Mouse (Mus musculus): ENCODE measurements around the gene Kdm5a. TPM values are rescaled to one million over a fixed set of nuclear protein-coding genes. Genes with fewer than 3 reads are reported as not detected.

The Kdm5a gene
- polyA plus RNA-seq, 1 experiment from 2014 or later = 57.4 TPM

- Histone ChIP-seq H3K27ac (ENCODE audit: low read depth, low read length) (no peak overlapping the region), H3K9ac (ENCODE audit: low read depth, low read length) (no peak overlapping the region), H3K9me3 (ENCODE audit: control insufficient read depth, low read length) (no peaks in the 10 kb centered on the region), H3K27me3 (ENCODE audit: control insufficient read depth, insufficient read depth, low read length) (no peaks in the 10 kb centered on the region), H3K36me3 (ENCODE audit: control insufficient read depth, insufficient read depth, low read length) (no peaks in the 10 kb centered on the region), H3K4me2 (replicated peaks; ENCODE audit: low read depth, low read length) (no peak overlapping the region), H3K4me3 (ENCODE audit: low read depth, low read length) (no peak overlapping the region), H3K4me1 (replicated peaks; ENCODE audit: control insufficient read depth, insufficient read depth, low read length) (no peaks in the 10 kb centered on the region)
- ATAC-seq (ENCODE audit: low FRiP score) (no peak), DNase-seq (ENCODE audit: low spot score) (no peak)
- WGBS = 89% methylated on average over 5 of the region's 5 CpGs
Observed at GRCm38 (mm10) chr6:120453103-120453445, 89.2 kb downstream of the Kdm5a start.

DNA sequence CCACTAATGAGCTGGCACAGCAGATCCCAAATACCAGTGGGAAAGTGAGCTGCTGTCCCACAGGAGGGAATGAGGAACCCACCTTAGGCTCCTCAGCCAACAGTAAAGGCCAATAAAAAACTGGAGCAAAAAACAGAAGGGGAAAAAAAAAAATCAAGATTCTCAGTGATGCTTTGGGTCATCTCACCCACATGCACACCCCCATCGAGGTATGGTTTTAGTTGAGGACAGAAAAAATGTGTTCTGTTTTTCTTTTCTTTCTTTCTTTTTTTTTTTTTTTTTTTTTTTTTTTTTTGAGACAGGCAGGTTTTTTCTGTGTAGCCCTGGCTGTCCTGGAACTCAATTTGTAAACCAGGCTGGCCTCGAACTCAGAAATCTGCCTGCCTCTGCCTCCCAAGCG is 89.6 kb downstream of the Kdm5a start:
- Histone ChIP-seq H3K4me2 (replicated peaks; ENCODE audit: low read depth, low read length) (no peak overlapping the region), H3K27me3 (ENCODE audit: control insufficient read depth, insufficient read depth, low read length) (no peaks in the 10 kb centered on the region), H3K9me3 (ENCODE audit: control insufficient read depth, low read length) (no peaks in the 10 kb centered on the region), H3K4me1 (replicated peaks; ENCODE audit: control insufficient read depth, insufficient read depth, low read length) (no peaks in the 10 kb centered on the region), H3K36me3 (ENCODE audit: control insufficient read depth, insufficient read depth, low read length) (no peaks in the 10 kb centered on the region), H3K4me3 (ENCODE audit: low read depth, low read length) (no peak overlapping the region), H3K27ac (ENCODE audit: low read depth, low read length) (no peak overlapping the region), H3K9ac (ENCODE audit: low read depth, low read length) (no peak overlapping the region)
- 90% methylated on average over 3 of the region's 3 CpGs for WGBS
- ATAC-seq (ENCODE audit: low FRiP score) (no peak), DNase-seq (ENCODE audit: low spot score) (no peak)

GRCm38 (mm10) chr6:120454627-120455077 is 90.7 kb downstream of the Kdm5a start:
- 57% methylated on average over 11 of the region's 11 CpGs for WGBS

GRCm38 (mm10) chr6:120457074-120457473 is 93.2 kb downstream of the Kdm5a start:
- 67% methylated on average over 7 of the region's 7 CpGs for WGBS
- Histone ChIP-seq H3K36me3 (ENCODE audit: control insufficient read depth, insufficient read depth, low read length) (no peaks in the 10 kb centered on the region), H3K27ac (ENCODE audit: low read depth, low read length) (no peak overlapping the region), H3K9ac (ENCODE audit: low read depth, low read length) (no peak overlapping the region), H3K4me2 (replicated peaks; ENCODE audit: low read depth, low read length) (no peak overlapping the region), H3K27me3 (ENCODE audit: control insufficient read depth, insufficient read depth, low read length) (peaks cover 5% of the 10 kb centered on the region), H3K9me3 (ENCODE audit: control insufficient read depth, low read length) (no peaks in the 10 kb centered on the region), H3K4me3 (ENCODE audit: low read depth, low read length) (no peak overlapping the region), H3K4me1 (replicated peaks; ENCODE audit: control insufficient read depth, insufficient read depth, low read length) (no peaks in the 10 kb centered on the region)
- no peak for ATAC-seq (ENCODE audit: low FRiP score)
- no peak for DNase-seq (ENCODE audit: low spot score)

More at GRCm38 (mm10) chr6:120454627-120455077, 90.7 kb downstream of the Kdm5a start:
- no peak for ATAC-seq (ENCODE audit: low FRiP score)
- Histone ChIP-seq H3K4me3 (ENCODE audit: low read depth, low read length) (no peak overlapping the region), H3K9me3 (ENCODE audit: control insufficient read depth, low read length) (no peaks in the 10 kb centered on the region), H3K9ac (ENCODE audit: low read depth, low read length) (no peak overlapping the region), H3K4me1 (replicated peaks; ENCODE audit: control insufficient read depth, insufficient read depth, low read length) (no peaks in the 10 kb centered on the region), H3K27me3 (ENCODE audit: control insufficient read depth, insufficient read depth, low read length) (no peaks in the 10 kb centered on the region), H3K36me3 (ENCODE audit: control insufficient read depth, insufficient read depth, low read length) (no peaks in the 10 kb centered on the region), H3K4me2 (replicated peaks; ENCODE audit: low read depth, low read length) (no peak overlapping the region), H3K27ac (ENCODE audit: low read depth, low read length) (no peak overlapping the region)
- no peak for DNase-seq (ENCODE audit: low spot score)

DNA sequence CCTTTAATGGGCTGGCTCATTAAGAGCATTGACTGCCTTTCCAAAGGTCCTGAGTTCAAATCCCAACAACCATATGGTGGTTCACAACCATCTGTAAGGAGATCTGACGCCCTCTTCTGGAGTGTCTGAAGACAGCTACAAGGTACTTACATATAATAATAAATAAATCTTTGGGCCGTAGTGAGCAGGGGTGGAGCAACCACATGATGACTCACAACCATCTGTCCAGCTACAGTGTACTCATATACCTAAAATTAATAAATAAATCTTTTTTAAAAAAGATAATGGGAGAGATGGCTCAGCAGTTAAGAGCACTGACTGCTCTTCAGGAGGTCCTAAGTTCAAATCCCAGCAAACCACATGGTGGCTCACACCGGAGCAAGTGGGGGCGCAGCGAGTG is 93.8 kb downstream of the Kdm5a start:
- no peaks in the 10 kb centered on the region for H3K4me1 ChIP-seq (replicated peaks; ENCODE audit: control insufficient read depth, insufficient read depth, low read length)
- H3K36me3 ChIP-seq (ENCODE audit: control insufficient read depth, insufficient read depth, low read length) = no peaks in the 10 kb centered on the region
- ATAC-seq (ENCODE audit: low FRiP score) = no peak
- WGBS = 89% methylated on average over 5 of the region's 5 CpGs
- H3K4me2 ChIP-seq (replicated peaks; ENCODE audit: low read depth, low read length) = no peak overlapping the region
- peaks cover 8% of the 10 kb centered on the region for H3K27me3 ChIP-seq (ENCODE audit: control insufficient read depth, insufficient read depth, low read length)
- no peak for DNase-seq (ENCODE audit: low spot score)
- no peaks in the 10 kb centered on the region for H3K9me3 ChIP-seq (ENCODE audit: control insufficient read depth, low read length)
- H3K4me3 ChIP-seq (ENCODE audit: low read depth, low read length) = no peak overlapping the region
- no peak overlapping the region for H3K27ac ChIP-seq (ENCODE audit: low read depth, low read length)
- no peak overlapping the region for H3K9ac ChIP-seq (ENCODE audit: low read depth, low read length)

- DNase-seq (ENCODE audit: low spot score) (no peak), ATAC-seq (ENCODE audit: low FRiP score) (no peak)
- 69% methylated on average over 15 of the region's 15 CpGs for WGBS
- Histone ChIP-seq H3K9ac (ENCODE audit: low read depth, low read length) (no peak overlapping the region), H3K9me3 (ENCODE audit: control insufficient read depth, low read length) (no peaks in the 10 kb centered on the region), H3K4me2 (replicated peaks; ENCODE audit: low read depth, low read length) (no peak overlapping the region), H3K36me3 (ENCODE audit: control insufficient read depth, insufficient read depth, low read length) (no peaks in the 10 kb centered on the region), H3K4me1 (replicated peaks; ENCODE audit: control insufficient read depth, insufficient read depth, low read length) (no peaks in the 10 kb centered on the region), H3K4me3 (ENCODE audit: low read depth, low read length) (no peak overlapping the region), H3K27me3 (ENCODE audit: control insufficient read depth, insufficient read depth, low read length) (peaks cover 25% of the 10 kb centered on the region), H3K27ac (ENCODE audit: low read depth, low read length) (no peak overlapping the region)
Observed at GRCm38 (mm10) chr6:120461217-120461616, 97.3 kb downstream of the Kdm5a start.

DNA sequence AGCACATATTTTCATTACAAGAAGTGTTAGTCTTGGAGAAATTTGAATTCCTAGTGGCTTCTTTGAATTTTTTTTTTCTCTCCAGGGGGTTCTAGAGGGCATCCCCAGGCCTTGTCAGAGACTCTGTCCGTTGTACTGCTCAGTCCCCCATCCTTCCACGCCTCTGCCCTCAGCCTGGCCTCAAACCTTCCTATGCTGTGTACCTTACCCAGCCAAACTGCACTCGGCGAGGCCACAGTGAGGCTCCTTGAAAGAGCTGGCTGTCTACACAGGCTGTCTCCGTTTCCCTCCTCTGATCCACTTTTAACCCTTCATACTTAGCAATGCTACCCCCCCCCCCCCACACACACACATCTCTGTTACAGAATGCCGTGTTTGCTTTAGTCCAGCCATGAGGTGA is 98.3 kb downstream of the Kdm5a start:
- H3K4me1 ChIP-seq (replicated peaks; ENCODE audit: control insufficient read depth, insufficient read depth, low read length) = no peaks in the 10 kb centered on the region
- H3K27me3 ChIP-seq (ENCODE audit: control insufficient read depth, insufficient read depth, low read length) = peaks cover 25% of the 10 kb centered on the region
- DNase-seq (ENCODE audit: low spot score) (no peak), ATAC-seq (ENCODE audit: low FRiP score) (no peak)
- H3K9ac ChIP-seq (ENCODE audit: low read depth, low read length) = no peak overlapping the region
- H3K4me2 ChIP-seq (replicated peaks; ENCODE audit: low read depth, low read length) = no peak overlapping the region
- no peak overlapping the region for H3K4me3 ChIP-seq (ENCODE audit: low read depth, low read length)
- H3K9me3 ChIP-seq (ENCODE audit: control insufficient read depth, low read length) = no peaks in the 10 kb centered on the region
- 59% methylated on average over 6 of the region's 6 CpGs for WGBS
- H3K36me3 ChIP-seq (ENCODE audit: control insufficient read depth, insufficient read depth, low read length) = no peaks in the 10 kb centered on the region
- no peak overlapping the region for H3K27ac ChIP-seq (ENCODE audit: low read depth, low read length)

GRCm38 (mm10) chr6:120463086-120463871 is 99.4 kb downstream of the Kdm5a start, which contains the start of gene Il17ra:
Gene Il17ra, plus strand, starts transcription at chr6:120463247.
- H3K9me3 ChIP-seq (ENCODE audit: control insufficient read depth, low read length) = no peaks in the 10 kb centered on the region
- H3K36me3 ChIP-seq (ENCODE audit: control insufficient read depth, insufficient read depth, low read length) = no peaks in the 10 kb centered on the region
- DNase-seq (ENCODE audit: low spot score) (peak; percentile 76), ATAC-seq (ENCODE audit: low FRiP score) (peak; percentile 84)
- under 1% methylated on average over 80 of the region's 90 CpGs for WGBS
- peaks cover 25% of the 10 kb centered on the region for H3K27me3 ChIP-seq (ENCODE audit: control insufficient read depth, insufficient read depth, low read length)
- H3K9ac ChIP-seq (ENCODE audit: low read depth, low read length) = peak within 1 kb of the TSS; percentile 57
- peak within 1 kb of the TSS; percentile 57 for H3K4me3 ChIP-seq (ENCODE audit: low read depth, low read length)
- H3K27ac ChIP-seq (ENCODE audit: low read depth, low read length) = no peak within 1 kb of the TSS
- H3K4me2 ChIP-seq (replicated peaks; ENCODE audit: low read depth, low read length) = peak within 1 kb of the TSS; percentile 82
- no peaks in the 10 kb centered on the region for H3K4me1 ChIP-seq (replicated peaks; ENCODE audit: control insufficient read depth, insufficient read depth, low read length)

DNA sequence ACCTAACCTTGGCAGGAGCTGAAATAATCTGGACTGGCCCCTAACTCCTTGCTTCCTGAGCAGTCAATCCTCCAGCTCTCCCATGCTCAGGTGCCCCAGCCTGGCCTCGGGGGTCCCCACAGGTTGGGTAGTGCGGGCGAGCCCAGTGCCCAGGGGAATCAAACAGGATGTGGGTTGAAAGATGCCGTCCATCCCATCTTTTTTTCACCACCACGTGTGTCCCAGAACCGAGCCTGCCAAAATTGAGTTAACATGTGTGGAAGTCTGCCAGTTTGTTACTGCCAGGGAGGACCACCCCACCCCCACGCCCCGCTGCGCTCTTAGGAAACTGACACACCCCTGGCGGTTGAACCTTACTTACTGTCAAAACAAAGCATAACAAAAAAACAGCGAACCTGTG is 100.0 kb downstream of the Kdm5a start:
- Histone ChIP-seq H3K9ac (ENCODE audit: low read depth, low read length) (no peak overlapping the region), H3K9me3 (ENCODE audit: control insufficient read depth, low read length) (no peaks in the 10 kb centered on the region), H3K27me3 (ENCODE audit: control insufficient read depth, insufficient read depth, low read length) (peaks cover 25% of the 10 kb centered on the region), H3K4me2 (replicated peaks; ENCODE audit: low read depth, low read length) (peak overlapping the region; percentile 82), H3K27ac (ENCODE audit: low read depth, low read length) (no peak overlapping the region), H3K36me3 (ENCODE audit: control insufficient read depth, insufficient read depth, low read length) (no peaks in the 10 kb centered on the region), H3K4me3 (ENCODE audit: low read depth, low read length) (peak overlapping the region; percentile 57), H3K4me1 (replicated peaks; ENCODE audit: control insufficient read depth, insufficient read depth, low read length) (no peaks in the 10 kb centered on the region)
- DNase-seq (ENCODE audit: low spot score) = peak; percentile 32
- peak; percentile 28; the same call in 1 of the 2 replicates for ATAC-seq (ENCODE audit: low FRiP score)
- WGBS = 6% methylated on average over 11 of the region's 11 CpGs

Measured in hindbrain, embryonic 11.5 days (tissue).